1 mouse cellular context compared by ENCODE assay signal in the genomic region with DNA sequence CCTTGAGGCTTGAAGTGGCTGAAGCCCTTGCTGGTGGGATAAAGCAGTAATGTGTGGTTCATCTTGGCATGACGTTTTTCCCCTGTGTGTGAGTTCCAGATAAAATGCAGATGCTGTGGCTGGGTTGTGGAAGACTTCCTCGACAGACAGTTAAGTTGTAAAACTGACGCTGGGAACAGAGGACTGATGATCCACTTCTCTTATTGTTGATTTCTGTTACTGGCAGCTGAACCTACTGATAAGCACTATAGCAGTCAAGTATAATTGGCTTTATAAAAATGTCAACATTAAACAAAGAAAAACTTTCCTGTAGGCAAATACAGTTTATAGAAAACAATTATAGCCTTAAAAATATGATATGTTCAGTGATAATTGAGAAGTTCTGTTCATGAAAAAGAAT.
A peak's percentile ranks its signal among the peaks of the same experiment; 100 is the strongest.
TF ChIP-seq lines count a peak whose summit lies in the region.

No protein-coding gene starts in this region.

TF ChIP-seq in MEL, 35 proteins besides CTCF, POLR2A, EP300 and RAD21:
- TF ChIP-seq MAX (IDR thresholded peaks at IDR 0.05; ENCODE audit: low read length): no peak
- 0 out of 2 replicates have a peak, but pooled peaks have one; percentile 25 for TF ChIP-seq TCF12 (IDR thresholded peaks at IDR 0.05; ENCODE audit: low read depth, low read length)
- TF ChIP-seq MYC (IDR thresholded peaks at IDR 0.05; ENCODE audit: low read depth, low read length): no peak
- no peak for TF ChIP-seq NRF1 (IDR thresholded peaks at IDR 0.05; ENCODE audit: insufficient read depth, low read depth, low read length, poor library complexity, severe bottlenecking)
- TF ChIP-seq SMC3 (IDR thresholded peaks at IDR 0.05; ENCODE audit: low read depth, low read length): no peak
- no peak for TF ChIP-seq CHD1 (IDR thresholded peaks at IDR 0.05; ENCODE audit: low read depth, low read length)
- TF ChIP-seq TBP (IDR thresholded peaks at IDR 0.05; ENCODE audit: low read depth, low read length): no peak
- TF ChIP-seq MAFK (IDR thresholded peaks at IDR 0.05; ENCODE audit: borderline replicate concordance, low read depth, low read length): no peak
- no peak for TF ChIP-seq HCFC1 (IDR thresholded peaks at IDR 0.05; ENCODE audit: low read depth, low read length)
- 0 out of 2 replicates have a peak, but pooled peaks have one; percentile 35 for TF ChIP-seq GATA1 (IDR thresholded peaks at IDR 0.05; ENCODE audit: low read depth, low read length)
- no peak for TF ChIP-seq TAL1 (IDR thresholded peaks at IDR 0.05; ENCODE audit: low read length)
- TF ChIP-seq NELFE (IDR thresholded peaks at IDR 0.05; ENCODE audit: low read depth, low read length): no peak
- no peak for TF ChIP-seq RCOR1 (IDR thresholded peaks at IDR 0.05; ENCODE audit: low read depth, low read length)
- 0 out of 2 replicates have a peak, but pooled peaks have one; percentile 12 for TF ChIP-seq MYB (IDR thresholded peaks at IDR 0.05; ENCODE audit: low read depth, low read length)
- no peak for TF ChIP-seq MXI1 (IDR thresholded peaks at IDR 0.05; ENCODE audit: low read depth, low read length)
- TF ChIP-seq KAT2A (conservative IDR thresholded peaks at IDR 0.05; ENCODE audit: low read depth, low read length): no peak
- no peak for TF ChIP-seq ZC3H11A (IDR thresholded peaks at IDR 0.05; ENCODE audit: low read depth, low read length)
- TF ChIP-seq MEF2A (IDR thresholded peaks at IDR 0.05; ENCODE audit: extremely low read depth, insufficient replicate concordance, low read depth, low read length, poor library complexity, severe bottlenecking): no peak
- no peak for TF ChIP-seq CHD2 (IDR thresholded peaks at IDR 0.05; ENCODE audit: low read length)
- no peak for TF ChIP-seq USF1 (IDR thresholded peaks at IDR 0.05; ENCODE audit: low read depth, low read length)
- TF ChIP-seq MAZ (IDR thresholded peaks at IDR 0.05; ENCODE audit: low read depth, low read length): no peak
- TF ChIP-seq ZKSCAN1 (IDR thresholded peaks at IDR 0.05; ENCODE audit: low read depth, low read length): no peak
- TF ChIP-seq UBTF (IDR thresholded peaks at IDR 0.05; ENCODE audit: borderline replicate concordance, insufficient read depth, low read depth, low read length): no peak
- no peak for TF ChIP-seq ZMIZ1 (IDR thresholded peaks at IDR 0.05; ENCODE audit: low read depth, low read length)
- TF ChIP-seq ETS1 (IDR thresholded peaks at IDR 0.05; ENCODE audit: low read depth, low read length): peak; percentile 34; the same call in 1 of the 2 replicates
- no peak for TF ChIP-seq BHLHE40 (IDR thresholded peaks at IDR 0.05; ENCODE audit: borderline replicate concordance, low read depth, low read length)
- no peak for TF ChIP-seq USF2 (IDR thresholded peaks at IDR 0.05; ENCODE audit: borderline replicate concordance in 1 of 2, insufficient read depth in 1 of 2, low read depth in 1 of 2, low read length in 2 of 2)
TF ChIP-seq in MEL: peak in this region for 4.
